Mouse (Mus musculus): ENCODE measurements at regions not wholly inside any gene's neighbourhood (a gene's known extent, or its start where the extent isn't known, plus 50 kb on each side); places are given as distances from the start of the nearest gene placed in this dataset.

- no peak for ATAC-seq (replicated peaks; ENCODE audit: low FRiP score)
- Histone ChIP-seq H3K4me2 (ENCODE audit: low read depth, low read length, severe bottlenecking) (no peak overlapping the region), H3K4me1 (replicated peaks; ENCODE audit: control insufficient read depth, insufficient read depth, low read length) (no peaks in the 10 kb centered on the region), H3K4me3 (ENCODE audit: low read depth, low read length) (no peak overlapping the region), H3K36me3 (ENCODE audit: control insufficient read depth, insufficient read depth, low read length) (no peaks in the 10 kb centered on the region), H3K27ac (ENCODE audit: low read depth, low read length) (no peak overlapping the region), H3K9ac (ENCODE audit: low read length) (no peak overlapping the region), H3K27me3 (ENCODE audit: control insufficient read depth, insufficient read depth, low read length) (no peaks in the 10 kb centered on the region), H3K9me3 (ENCODE audit: control insufficient read depth, low read length) (no peaks in the 10 kb centered on the region)
- DNase-seq (ENCODE audit: low spot score): no peak
- 96% methylated on average over 3 of the region's 3 CpGs for WGBS
Observed at GRCm38 (mm10) chr8:82529153-82529552, 126.1 kb upstream of the Il15 start.

GRCm38 (mm10) chr8:82523866-82524265 is 120.8 kb upstream of the Il15 start:
- WGBS: 94% methylated on average over 14 of the region's 14 CpGs
- no peaks in the 10 kb centered on the region for H3K27me3 ChIP-seq (ENCODE audit: control insufficient read depth, insufficient read depth, low read length)
- no peak for DNase-seq (ENCODE audit: low spot score)
- no peak overlapping the region for H3K27ac ChIP-seq (ENCODE audit: low read depth, low read length)
- no peak for ATAC-seq (replicated peaks; ENCODE audit: low FRiP score)
- H3K36me3 ChIP-seq (ENCODE audit: control insufficient read depth, insufficient read depth, low read length): no peaks in the 10 kb centered on the region
- H3K9me3 ChIP-seq (ENCODE audit: control insufficient read depth, low read length): no peaks in the 10 kb centered on the region
- no peaks in the 10 kb centered on the region for H3K4me1 ChIP-seq (replicated peaks; ENCODE audit: control insufficient read depth, insufficient read depth, low read length)
- H3K4me3 ChIP-seq (ENCODE audit: low read depth, low read length): no peak overlapping the region
- H3K9ac ChIP-seq (ENCODE audit: low read length): no peak overlapping the region
- H3K4me2 ChIP-seq (ENCODE audit: low read depth, low read length, severe bottlenecking): no peak overlapping the region

DNA sequence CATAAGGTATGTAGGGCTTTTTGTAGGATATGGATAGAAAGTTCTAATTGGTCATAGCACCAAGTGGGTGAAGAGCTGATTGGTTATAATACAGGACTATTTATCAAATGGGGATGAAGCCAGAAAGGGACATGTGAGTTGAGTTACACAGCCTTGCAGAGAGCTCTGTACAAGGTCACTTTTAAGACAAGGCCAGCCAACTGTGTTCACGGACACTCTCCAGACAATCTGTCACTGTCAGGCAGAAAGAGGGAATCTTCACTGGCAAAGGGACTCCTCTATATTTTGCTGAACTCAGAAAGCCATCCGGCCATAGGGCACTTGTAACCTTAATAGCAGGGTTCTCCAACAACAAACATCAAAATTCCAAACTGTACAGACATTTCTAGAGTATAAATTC is 95.5 kb upstream of the Il15 start:
- DNase-seq (ENCODE audit: low spot score) (no peak), ATAC-seq (replicated peaks; ENCODE audit: low FRiP score) (no peak)
- no peak overlapping the region for H3K4me3 ChIP-seq (ENCODE audit: low read depth, low read length)
- no peak overlapping the region for H3K9ac ChIP-seq (ENCODE audit: low read length)
- H3K4me2 ChIP-seq (ENCODE audit: low read depth, low read length, severe bottlenecking): no peak overlapping the region
- H3K4me1 ChIP-seq (replicated peaks; ENCODE audit: control insufficient read depth, insufficient read depth, low read length): no peaks in the 10 kb centered on the region
- no peaks in the 10 kb centered on the region for H3K36me3 ChIP-seq (ENCODE audit: control insufficient read depth, insufficient read depth, low read length)
- H3K9me3 ChIP-seq (ENCODE audit: control insufficient read depth, low read length): no peaks in the 10 kb centered on the region
- 87% methylated on average over 2 of the region's 2 CpGs for WGBS
- H3K27me3 ChIP-seq (ENCODE audit: control insufficient read depth, insufficient read depth, low read length): no peaks in the 10 kb centered on the region
- no peak overlapping the region for H3K27ac ChIP-seq (ENCODE audit: low read depth, low read length)

DNA sequence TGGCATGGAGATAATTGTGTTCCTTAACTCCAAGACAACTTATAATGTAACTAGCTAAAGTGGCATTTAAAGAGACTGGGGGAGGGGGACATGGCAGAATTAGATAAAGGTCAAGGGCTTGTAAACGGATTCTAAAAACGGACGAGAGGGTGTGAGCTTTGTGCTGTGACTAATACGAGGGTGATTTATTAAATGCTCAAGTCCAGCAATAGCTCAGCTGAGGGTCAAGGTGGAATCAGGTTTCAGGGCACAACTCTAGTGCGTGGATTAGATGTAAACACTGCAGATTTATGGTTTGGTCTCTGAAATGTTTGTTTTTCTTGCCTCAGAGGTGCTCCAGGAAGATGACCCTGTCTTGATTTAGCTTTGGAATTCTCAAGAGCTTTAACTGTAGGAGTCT is 74.8 kb upstream of the Il15 start:
- DNase-seq (ENCODE audit: low spot score) (no peak), ATAC-seq (replicated peaks; ENCODE audit: low FRiP score) (no peak)
- Histone ChIP-seq H3K9ac (ENCODE audit: low read length) (no peak overlapping the region), H3K4me2 (ENCODE audit: low read depth, low read length, severe bottlenecking) (no peak overlapping the region), H3K36me3 (ENCODE audit: control insufficient read depth, insufficient read depth, low read length) (no peaks in the 10 kb centered on the region), H3K27me3 (ENCODE audit: control insufficient read depth, insufficient read depth, low read length) (no peaks in the 10 kb centered on the region), H3K4me1 (replicated peaks; ENCODE audit: control insufficient read depth, insufficient read depth, low read length) (no peaks in the 10 kb centered on the region), H3K27ac (ENCODE audit: low read depth, low read length) (no peak overlapping the region), H3K9me3 (ENCODE audit: control insufficient read depth, low read length) (no peaks in the 10 kb centered on the region), H3K4me3 (ENCODE audit: low read depth, low read length) (no peak overlapping the region)
- 55% methylated on average over 5 of the region's 5 CpGs for WGBS

GRCm38 (mm10) chr8:82477426-82477769 is 74.4 kb upstream of the Il15 start:
- Histone ChIP-seq H3K9me3 (ENCODE audit: control insufficient read depth, low read length) (no peaks in the 10 kb centered on the region), H3K4me2 (ENCODE audit: low read depth, low read length, severe bottlenecking) (no peak overlapping the region), H3K4me1 (replicated peaks; ENCODE audit: control insufficient read depth, insufficient read depth, low read length) (no peaks in the 10 kb centered on the region), H3K9ac (ENCODE audit: low read length) (no peak overlapping the region), H3K36me3 (ENCODE audit: control insufficient read depth, insufficient read depth, low read length) (no peaks in the 10 kb centered on the region), H3K27ac (ENCODE audit: low read depth, low read length) (no peak overlapping the region), H3K27me3 (ENCODE audit: control insufficient read depth, insufficient read depth, low read length) (no peaks in the 10 kb centered on the region), H3K4me3 (ENCODE audit: low read depth, low read length) (no peak overlapping the region)
- ATAC-seq (replicated peaks; ENCODE audit: low FRiP score): no peak
- WGBS: 42% methylated on average over 2 of the region's 2 CpGs
- DNase-seq (ENCODE audit: low spot score): no peak

- no peak overlapping the region for H3K4me2 ChIP-seq (ENCODE audit: low read depth, low read length, severe bottlenecking)
- DNase-seq (ENCODE audit: low spot score): no peak
- no peaks in the 10 kb centered on the region for H3K36me3 ChIP-seq (ENCODE audit: control insufficient read depth, insufficient read depth, low read length)
- no peak for ATAC-seq (replicated peaks; ENCODE audit: low FRiP score)
- no peaks in the 10 kb centered on the region for H3K9me3 ChIP-seq (ENCODE audit: control insufficient read depth, low read length)
- H3K27me3 ChIP-seq (ENCODE audit: control insufficient read depth, insufficient read depth, low read length): no peaks in the 10 kb centered on the region
- no peaks in the 10 kb centered on the region for H3K4me1 ChIP-seq (replicated peaks; ENCODE audit: control insufficient read depth, insufficient read depth, low read length)
- no peak overlapping the region for H3K4me3 ChIP-seq (ENCODE audit: low read depth, low read length)
- 62% methylated on average over 7 of the region's 7 CpGs for WGBS
- no peak overlapping the region for H3K27ac ChIP-seq (ENCODE audit: low read depth, low read length)
- H3K9ac ChIP-seq (ENCODE audit: low read length): no peak overlapping the region
Observed at GRCm38 (mm10) chr8:82476708-82477425, 73.8 kb upstream of the Il15 start.

GRCm38 (mm10) chr8:82473266-82473665 is 70.2 kb upstream of the Il15 start:
- no peak for DNase-seq (ENCODE audit: low spot score)
- H3K36me3 ChIP-seq (ENCODE audit: control insufficient read depth, insufficient read depth, low read length): no peaks in the 10 kb centered on the region
- WGBS: 93% methylated on average over 2 of the region's 2 CpGs
- H3K9me3 ChIP-seq (ENCODE audit: control insufficient read depth, low read length): no peaks in the 10 kb centered on the region
- no peaks in the 10 kb centered on the region for H3K27me3 ChIP-seq (ENCODE audit: control insufficient read depth, insufficient read depth, low read length)
- H3K9ac ChIP-seq (ENCODE audit: low read length): no peak overlapping the region
- H3K4me3 ChIP-seq (ENCODE audit: low read depth, low read length): no peak overlapping the region
- no peak overlapping the region for H3K27ac ChIP-seq (ENCODE audit: low read depth, low read length)
- no peaks in the 10 kb centered on the region for H3K4me1 ChIP-seq (replicated peaks; ENCODE audit: control insufficient read depth, insufficient read depth, low read length)
- ATAC-seq (replicated peaks; ENCODE audit: low FRiP score): no peak
- no peak overlapping the region for H3K4me2 ChIP-seq (ENCODE audit: low read depth, low read length, severe bottlenecking)

DNA sequence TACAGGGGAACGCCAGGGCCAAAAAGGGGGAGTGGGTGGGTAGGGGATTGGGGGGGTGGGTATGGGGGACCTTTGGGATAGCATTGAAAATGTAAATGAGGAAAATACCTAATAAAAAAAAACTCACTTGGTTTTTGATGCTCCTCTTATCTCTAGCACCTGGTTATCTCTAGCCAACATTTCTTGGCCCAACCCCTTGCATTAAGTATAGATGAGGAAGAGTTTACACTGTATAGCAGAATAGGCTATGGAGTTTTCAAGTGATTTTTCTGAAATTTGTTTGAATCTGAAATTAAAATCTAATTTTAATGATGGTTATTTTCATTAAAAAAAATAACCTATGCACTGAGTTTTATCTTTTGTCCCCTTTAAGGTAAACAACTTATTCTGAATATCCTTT is 68.8 kb upstream of the Il15 start:
- ATAC-seq (replicated peaks; ENCODE audit: low FRiP score) (no peak), DNase-seq (ENCODE audit: low spot score) (no peak)
- Histone ChIP-seq H3K4me2 (ENCODE audit: low read depth, low read length, severe bottlenecking) (no peak overlapping the region), H3K4me1 (replicated peaks; ENCODE audit: control insufficient read depth, insufficient read depth, low read length) (no peaks in the 10 kb centered on the region), H3K9me3 (ENCODE audit: control insufficient read depth, low read length) (no peaks in the 10 kb centered on the region), H3K27ac (ENCODE audit: low read depth, low read length) (no peak overlapping the region), H3K4me3 (ENCODE audit: low read depth, low read length) (no peak overlapping the region), H3K36me3 (ENCODE audit: control insufficient read depth, insufficient read depth, low read length) (no peaks in the 10 kb centered on the region), H3K27me3 (ENCODE audit: control insufficient read depth, insufficient read depth, low read length) (no peaks in the 10 kb centered on the region), H3K9ac (ENCODE audit: low read length) (no peak overlapping the region)
- no CpG with 5 or more reads among the region's 1 CpGs for WGBS

- ATAC-seq (replicated peaks; ENCODE audit: low FRiP score): no peak
- H3K9me3 ChIP-seq (ENCODE audit: control insufficient read depth, low read length): no peaks in the 10 kb centered on the region
- no peaks in the 10 kb centered on the region for H3K36me3 ChIP-seq (ENCODE audit: control insufficient read depth, insufficient read depth, low read length)
- no peak for DNase-seq (ENCODE audit: low spot score)
- H3K9ac ChIP-seq (ENCODE audit: low read length): no peak overlapping the region
- H3K4me1 ChIP-seq (replicated peaks; ENCODE audit: control insufficient read depth, insufficient read depth, low read length): no peaks in the 10 kb centered on the region
- no peak overlapping the region for H3K27ac ChIP-seq (ENCODE audit: low read depth, low read length)
- no peak overlapping the region for H3K4me2 ChIP-seq (ENCODE audit: low read depth, low read length, severe bottlenecking)
- H3K27me3 ChIP-seq (ENCODE audit: control insufficient read depth, insufficient read depth, low read length): no peaks in the 10 kb centered on the region
- no peak overlapping the region for H3K4me3 ChIP-seq (ENCODE audit: low read depth, low read length)
Observed at GRCm38 (mm10) chr8:82469824-82470223, 66.8 kb upstream of the Il15 start.
